Mouse (Mus musculus) intestine, embryonic 16.5 days (tissue): ENCODE data around the gene Btk. TPM values are rescaled to one million over a fixed set of nuclear protein-coding genes. Genes with fewer than 3 reads are reported as not detected.

ENCODE experiments used
- ATAC-seq: fragments of 200-750 bp; cut with Nextera tagmentation; 2 replicates; pipeline ENCODE4 v1.8.0; 2017; ENCODE audit warnings: moderate TSS enrichment, moderate library complexity
- H3K27ac ChIP-seq: fragments of 300-500 bp; sonication (generic); 2 replicates; pipeline ENCODE4 v1.5.1; 2014; ENCODE audit warnings: mild to moderate bottlenecking, low read length
- H3K27me3 ChIP-seq: fragments of 300-500 bp; sonication (generic); replicated peaks from 2 replicates; pipeline ENCODE4 v1.6.1; 2014; ENCODE audit warnings: low read length, control low read depth, mixed read lengths; ENCODE audit not compliant: control insufficient read depth, insufficient read depth
- H3K36me3 ChIP-seq: fragments of 300-500 bp; sonication (generic); 2 replicates; pipeline ENCODE4 v1.6.1; 2014; ENCODE audit warnings: low read length, control low read depth; ENCODE audit not compliant: control insufficient read depth, insufficient read depth
- H3K4me1 ChIP-seq: fragments of 300-500 bp; sonication (generic); 2 replicates; pipeline ENCODE4 v1.6.1; 2014; ENCODE audit warnings: low read length, control low read depth, mixed read lengths; ENCODE audit not compliant: control insufficient read depth, insufficient read depth
- H3K4me2 ChIP-seq: fragments of 300-500 bp; sonication (generic); 2 replicates; pipeline ENCODE4 v1.6.1; 2014; ENCODE audit warnings: low read depth, low read length, control low read depth
- H3K4me3 ChIP-seq: fragments of 300-500 bp; sonication (generic); 2 replicates; pipeline ENCODE4 v1.5.1; 2014; ENCODE audit warnings: mild to moderate bottlenecking, low read length
- H3K9ac ChIP-seq: fragments of 300-500 bp; sonication (generic); 2 replicates; pipeline ENCODE4 v1.6.1; 2014; ENCODE audit warnings: low read depth, low read length
- H3K9me3 ChIP-seq: fragments of 300-500 bp; sonication (generic); 2 replicates; pipeline ENCODE4 v1.6.1; 2016; ENCODE audit warnings: low read length, control low read depth; ENCODE audit not compliant: control insufficient read depth
- WGBS: fragments of 180-500 bp; shearing (Covaris S2); extraction: QIAGEN DNeasy Blood & Tissue Kit; methylation state at CpG from one replicate; pipeline ENCODE4 v1.1.7; 2014; 5-methylcytosine and 5-hydroxymethylcytosine counted together
- polyA plus RNA-seq: library from polyadenylated mRNA; unstranded; fragments of >200 nt; fragmentation: Nextera tagmentation; extraction: Ambion mirVana; gene quantifications from 2 replicates; pipeline ENCODE4 v1.2.1, GENCODE M21; 2015

The Btk gene
- polyA plus RNA-seq, 1 experiment from 2014 or later: 1.0 TPM

DNA sequence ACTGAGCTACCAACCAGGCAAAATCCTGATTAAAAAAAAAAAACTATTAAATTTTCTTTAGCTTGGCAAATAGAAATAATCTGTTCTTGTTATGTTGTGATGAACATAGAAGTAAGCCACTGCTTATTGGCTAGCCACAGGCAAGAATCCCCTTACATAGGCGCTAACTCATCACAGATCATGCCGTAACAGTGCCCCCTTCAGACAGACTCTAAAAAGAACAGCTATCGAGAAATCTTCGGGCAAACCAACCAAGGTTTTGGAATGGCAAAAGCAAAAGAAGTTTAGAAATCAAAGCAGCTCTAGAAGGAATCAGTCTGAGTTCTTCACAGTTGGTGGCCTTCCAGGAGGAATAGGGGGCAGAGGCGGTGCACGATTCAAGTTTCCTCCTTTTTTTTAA lies 75.4 kb downstream of the Btk start:
- Histone ChIP-seq H3K9me3 (no peaks in the 10 kb centered on the region), H3K36me3 (no peaks in the 10 kb centered on the region), H3K4me1 (no peaks in the 10 kb centered on the region), H3K27me3 (no peaks in the 10 kb centered on the region), H3K9ac (no peak overlapping the region), H3K4me2 (no peak overlapping the region), H3K4me3 (no peak overlapping the region), H3K27ac (no peak overlapping the region)
- no peak for ATAC-seq
- WGBS: 73% methylated on average over 6 of the region's 6 CpGs

DNA sequence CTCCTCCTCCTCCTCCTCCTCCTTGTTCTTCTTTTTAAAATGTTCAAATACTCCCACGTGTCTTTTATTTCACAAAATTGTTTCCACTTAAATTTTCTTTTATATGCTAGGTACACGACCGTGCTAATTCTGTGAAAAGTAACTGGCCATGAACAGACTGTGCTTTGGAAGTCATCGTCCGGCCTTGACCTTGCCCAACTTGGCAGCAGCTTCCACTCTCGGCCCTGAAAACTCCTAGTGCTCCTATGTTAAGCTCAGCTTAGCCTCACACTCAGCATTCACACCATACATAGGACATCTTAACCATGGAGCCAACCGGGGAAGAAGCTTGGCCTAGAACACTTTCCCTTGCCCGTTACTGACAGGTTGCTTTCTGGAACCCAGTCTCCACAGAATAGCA lies 82.7 kb downstream of the Btk start:
- Histone ChIP-seq H3K4me3 (no peak overlapping the region), H3K4me1 (no peaks in the 10 kb centered on the region), H3K4me2 (no peak overlapping the region), H3K9me3 (no peaks in the 10 kb centered on the region), H3K27me3 (no peaks in the 10 kb centered on the region), H3K9ac (no peak overlapping the region), H3K27ac (no peak overlapping the region), H3K36me3 (no peaks in the 10 kb centered on the region)
- 82% methylated on average over 8 of the region's 8 CpGs for WGBS
- no peak for ATAC-seq

Other genes starting within 250 kb of the Btk start
- gene Drp2, start 179.0 kb downstream of the Btk start, polyA plus RNA-seq: 0.81 and 0.98 TPM in 2 replicates
- gene Taf7l, start 107.1 kb downstream of the Btk start, polyA plus RNA-seq: not detected in 2 replicates
- gene Timm8a1, start 41.7 kb downstream of the Btk start, polyA plus RNA-seq: 122 and 141 TPM in 2 replicates
- gene Rpl36a, start 2.1 kb upstream of the Btk start, polyA plus RNA-seq: 311 and 329 TPM in 2 replicates
- gene Gla, start 17.6 kb upstream of the Btk start, polyA plus RNA-seq: 9.9 and 14.1 TPM in 2 replicates
- 128 and 130 TPM in 2 replicates for gene Hnrnph2, start 17.6 kb upstream of the Btk start, polyA plus RNA-seq
- 1.8 and 2.1 TPM in 2 replicates for gene Armcx4, start 102.9 kb upstream of the Btk start, polyA plus RNA-seq
- gene Armcx1, start 134.4 kb upstream of the Btk start, polyA plus RNA-seq: 34.8 and 36.7 TPM in 2 replicates
- 14.5 and 14.8 TPM in 2 replicates for gene Armcx6, start 167.8 kb upstream of the Btk start, polyA plus RNA-seq
- 57.9 and 60.6 TPM in 2 replicates for gene Armcx3, start 173.0 kb upstream of the Btk start, polyA plus RNA-seq
- gene Armcx2, start 225.7 kb upstream of the Btk start, polyA plus RNA-seq: 32.7 and 36.5 TPM in 2 replicates